Mouse (Mus musculus): ENCODE measurements around the gene Anapc16. TPM values are rescaled to one million over a fixed set of nuclear protein-coding genes. Genes with fewer than 3 reads are reported as not detected.

The Anapc16 gene
- total and polyA plus RNA-seq, 3 experiments = 53.7 to 61.5 TPM; not detected in 1

DNA sequence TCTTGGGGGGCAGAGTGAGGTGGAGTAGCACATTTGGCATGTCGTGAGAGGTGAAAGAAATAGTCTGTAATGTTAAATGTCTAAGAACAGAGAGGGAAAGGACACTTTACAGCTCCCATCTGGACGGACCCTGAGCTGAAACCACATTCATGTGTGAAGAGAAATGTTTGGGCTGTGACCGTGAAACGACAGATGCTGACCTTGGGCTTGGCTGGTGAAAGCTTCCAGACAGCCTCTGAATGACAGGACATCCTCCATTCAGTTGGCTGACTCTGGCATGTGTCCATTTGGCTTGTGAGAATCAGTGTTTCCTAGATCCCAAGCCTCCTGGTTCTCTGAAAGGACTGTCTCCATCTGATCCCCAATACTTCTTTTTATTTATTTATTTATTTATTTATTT lies 14.9 kb downstream of the Anapc16 start:
- H3K9ac ChIP-seq (ENCODE audit: control insufficient read depth, low read depth, low read length, poor library complexity, severe bottlenecking) = no peak overlapping the region
- TF ChIP-seq KAT2A (conservative IDR thresholded peaks at IDR 0.05; ENCODE audit: low read depth, low read length) = no peak
- no peak for TF ChIP-seq USF2 (IDR thresholded peaks at IDR 0.05; ENCODE audit: borderline replicate concordance in 1 of 2, insufficient read depth in 1 of 2, low read depth in 1 of 2, low read length in 2 of 2)
- TF ChIP-seq RAD21 (IDR thresholded peaks at IDR 0.05; ENCODE audit: low read depth, low read length) = no peak
- TF ChIP-seq E2F4 (IDR thresholded peaks at IDR 0.05; ENCODE audit: borderline replicate concordance, low read depth, low read length) = no peak
- TF ChIP-seq TAL1 (IDR thresholded peaks at IDR 0.05; ENCODE audit: low read length) = no peak
- no peak for TF ChIP-seq JUND (IDR thresholded peaks at IDR 0.05; ENCODE audit: low read depth, low read length)
- no peak for TF ChIP-seq TCF12 (IDR thresholded peaks at IDR 0.05; ENCODE audit: low read depth, low read length)
- no peak for TF ChIP-seq ZKSCAN1 (IDR thresholded peaks at IDR 0.05; ENCODE audit: low read depth, low read length)
- TF ChIP-seq GATA1 (IDR thresholded peaks at IDR 0.05; ENCODE audit: low read depth, low read length) = no peak
- TF ChIP-seq USF1 (IDR thresholded peaks at IDR 0.05; ENCODE audit: low read depth, low read length) = no peak
- TF ChIP-seq CHD2 (IDR thresholded peaks at IDR 0.05; ENCODE audit: low read length) = no peak
- TF ChIP-seq MAX (IDR thresholded peaks at IDR 0.05; ENCODE audit: low read length) = no peak
- no peak for TF ChIP-seq MEF2A (IDR thresholded peaks at IDR 0.05; ENCODE audit: extremely low read depth, insufficient replicate concordance, low read depth, low read length, poor library complexity, severe bottlenecking)
- no peak for TF ChIP-seq HCFC1 (IDR thresholded peaks at IDR 0.05; ENCODE audit: low read depth, low read length)
- TF ChIP-seq MAFK (IDR thresholded peaks at IDR 0.05; ENCODE audit: borderline replicate concordance, low read depth, low read length) = no peak
- no peak for TF ChIP-seq POLR2AphosphoS5 (IDR thresholded peaks at IDR 0.05; ENCODE audit: borderline replicate concordance, low read depth, low read length)
- no peak for TF ChIP-seq NRF1 (IDR thresholded peaks at IDR 0.05; ENCODE audit: insufficient read depth, low read depth, low read length, poor library complexity, severe bottlenecking)
- no peak for TF ChIP-seq CHD1 (IDR thresholded peaks at IDR 0.05; ENCODE audit: low read depth, low read length)
- no peak for TF ChIP-seq MYB (IDR thresholded peaks at IDR 0.05; ENCODE audit: low read depth, low read length)
- TF ChIP-seq MYC (IDR thresholded peaks at IDR 0.05; ENCODE audit: low read depth, low read length) = no peak
- no peaks in the 10 kb centered on the region for H3K9me3 ChIP-seq (replicated peaks; ENCODE audit: insufficient read depth, low read length)
- no peak overlapping the region for H3K4me3 ChIP-seq (ENCODE audit: control insufficient read depth in 1 of 2, insufficient read depth in 1 of 2, low read depth in 2 of 2, low read length in 2 of 2)
- H3K4me1 ChIP-seq (ENCODE audit: control insufficient read depth in 1 of 2, insufficient read depth in 2 of 2, low read length in 2 of 2) = no peaks in the 10 kb centered on the region; a peak in 1 of 4 replicates
- peaks cover 6 to 15% of the 10 kb centered on the region in 2 experiments for H3K36me3 ChIP-seq (ENCODE audit: control insufficient read depth in 1 of 2, insufficient read depth in 2 of 2, low read length in 2 of 2)
- no peaks in the 10 kb centered on the region for H3K79me2 ChIP-seq (ENCODE audit: control insufficient read depth, insufficient read depth, low read length, poor library complexity)
- DNase-seq (ENCODE audit: low read depth, low spot score) = no peak
- H3K27me3 ChIP-seq (ENCODE audit: control insufficient read depth in 1 of 2, insufficient read depth in 2 of 2, low read length in 2 of 2) = no peaks in the 10 kb centered on the region
- H3K27ac ChIP-seq (ENCODE audit: control insufficient read depth, low read depth, low read length) = no peak overlapping the region

DNA sequence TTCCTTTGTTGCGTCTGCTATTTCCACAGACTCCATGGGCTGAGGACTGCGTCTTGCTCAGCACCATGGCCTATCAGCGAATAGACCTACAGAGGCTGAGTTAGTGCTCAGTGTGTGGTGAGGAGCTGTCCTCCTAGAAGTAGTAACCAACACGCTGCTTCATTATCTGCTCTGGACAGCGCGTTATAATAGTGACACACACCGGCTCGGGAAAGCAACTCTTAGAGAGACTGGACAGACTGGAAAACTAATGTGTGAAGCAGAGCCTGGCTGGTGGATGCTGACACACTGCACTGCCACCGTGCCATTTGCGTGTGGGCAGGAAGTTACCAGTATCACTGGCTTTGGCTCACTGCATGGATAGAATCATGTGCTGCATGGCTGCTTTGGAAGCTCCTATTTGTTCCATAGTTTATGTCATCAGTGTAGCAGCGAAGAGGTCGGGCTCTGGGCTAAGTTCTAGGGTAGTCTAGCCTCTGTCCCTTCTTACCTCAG lies 20.5 kb downstream of the Anapc16 start:
- peaks cover 0 to 26% of the 10 kb centered on the region in 2 experiments; a peak in 3 of 4 replicates for H3K36me3 ChIP-seq (ENCODE audit: control insufficient read depth in 1 of 2, insufficient read depth in 2 of 2, low read length in 2 of 2)
- H3K9ac ChIP-seq (ENCODE audit: control insufficient read depth, low read depth, low read length, poor library complexity, severe bottlenecking) = no peak overlapping the region
- no peaks in the 10 kb centered on the region for H3K9me3 ChIP-seq (replicated peaks; ENCODE audit: insufficient read depth, low read length)
- no peaks in the 10 kb centered on the region for H3K79me2 ChIP-seq (ENCODE audit: control insufficient read depth, insufficient read depth, low read length, poor library complexity)
- no peak overlapping the region for H3K4me3 ChIP-seq (ENCODE audit: control insufficient read depth in 1 of 2, insufficient read depth in 1 of 2, low read depth in 2 of 2, low read length in 2 of 2)
- no peak for DNase-seq (ENCODE audit: low read depth, low spot score)
- H3K4me1 ChIP-seq (ENCODE audit: control insufficient read depth in 1 of 2, insufficient read depth in 2 of 2, low read length in 2 of 2) = peaks cover 12 to 26% of the 10 kb centered on the region in 2 experiments
- no peaks in the 10 kb centered on the region for H3K27me3 ChIP-seq (ENCODE audit: control insufficient read depth in 1 of 2, insufficient read depth in 2 of 2, low read length in 2 of 2)
- no peak for TF ChIP-seq MEF2A (IDR thresholded peaks at IDR 0.05; ENCODE audit: extremely low read depth, insufficient replicate concordance, low read depth, low read length, poor library complexity, severe bottlenecking)
- no peak overlapping the region for H3K27ac ChIP-seq (ENCODE audit: control insufficient read depth, low read depth, low read length)

Data from MEL (cell line).